Mouse (Mus musculus) MEL (cell line): ENCODE measurements at regions not wholly inside any gene's neighbourhood (a gene's known extent, or its start where the extent isn't known, plus 50 kb on each side); places are given as distances from the start of the nearest gene placed in this dataset.

Experiments
- DNase-seq: peaks from one replicate; pipeline ENCODE4 v3.0.0; 2011; ENCODE audit warnings: low read depth, low spot score
- H3K27ac ChIP-seq: 2 replicates; pipeline ENCODE4 v1.5.1; 2012; ENCODE audit warnings: low read depth, mild to moderate bottlenecking, control low read depth, low read length, moderate library complexity; ENCODE audit not compliant: control insufficient read depth
- H3K27me3 ChIP-seq, 2 experiments: fragments of 150-350 bp in 1 of 2; sonication (generic) in 1 of 2; 2 replicates each; pipeline ENCODE4 v1.6.1; 2012; ENCODE audit warnings: low read length in 2 of 2, mild to moderate bottlenecking in 2 of 2, improper control_type of control experiment in 1 of 2, moderate library complexity in 1 of 2; ENCODE audit not compliant: insufficient read depth in 2 of 2, control insufficient read depth in 1 of 2
- H3K36me3 ChIP-seq, 2 experiments: 2 replicates each; pipeline ENCODE4 v1.6.1; 2012 to 2014; ENCODE audit warnings: low read length in 2 of 2, improper control_type of control experiment in 1 of 2, inconsistent platforms in 1 of 2, mild to moderate bottlenecking in 1 of 2; ENCODE audit not compliant: insufficient read depth in 2 of 2, control insufficient read depth in 1 of 2
- H3K4me1 ChIP-seq, 2 experiments: fragments of 150-350 bp in 1 of 2; sonication (generic) in 1 of 2; 2 replicates each; pipeline ENCODE4 v1.6.1; 2012; ENCODE audit warnings: low read length in 2 of 2, improper control_type of control experiment in 1 of 2, mild to moderate bottlenecking in 1 of 2; ENCODE audit not compliant: insufficient read depth in 2 of 2, control insufficient read depth in 1 of 2
- H3K4me3 ChIP-seq, 2 experiments: fragments of 150-350 bp in 1 of 2; sonication (generic) in 1 of 2; 2 replicates each; pipeline ENCODE4 v1.5.1; 2012; ENCODE audit warnings: low read depth in 2 of 2, low read length in 2 of 2, mild to moderate bottlenecking in 2 of 2, moderate library complexity in 2 of 2, control low read depth in 1 of 2, improper control_type of control experiment in 1 of 2; ENCODE audit not compliant: control insufficient read depth in 1 of 2, insufficient read depth in 1 of 2
- H3K79me2 ChIP-seq: 2 replicates; pipeline ENCODE4 v1.6.1; 2012; ENCODE audit warnings: mild to moderate bottlenecking, low read length, moderate library complexity; ENCODE audit not compliant: control insufficient read depth, poor library complexity, insufficient read depth
- H3K9ac ChIP-seq: 2 replicates; pipeline ENCODE4 v1.6.1; 2012; ENCODE audit warnings: low read depth, mild to moderate bottlenecking, control low read depth, low read length, moderate library complexity; ENCODE audit not compliant: control insufficient read depth, poor library complexity, severe bottlenecking
- H3K9me3 ChIP-seq: fragments of 150-350 bp; sonication (generic); replicated peaks from 2 replicates; pipeline ENCODE4 v1.6.1; 2012; ENCODE audit warnings: mild to moderate bottlenecking, low read length, improper control_type of control experiment, moderate library complexity; ENCODE audit not compliant: insufficient read depth
- CTCF ChIP-seq, 3 experiments: IDR thresholded peaks in 2 of 3; conservative IDR thresholded peaks in 1 of 3; 2 replicates each; pipeline ENCODE4 v1.5.1; 2011 to 2012; ENCODE audit warnings: low read length in 3 of 3, low read depth in 2 of 3, mild to moderate bottlenecking in 2 of 3, improper control_type of control experiment in 1 of 3, inconsistent platforms in 1 of 3, mixed read lengths in 1 of 3, moderate library complexity in 1 of 3; ENCODE audit not compliant: control insufficient read depth in 1 of 3, insufficient read depth in 1 of 3, poor library complexity in 1 of 3, severe bottlenecking in 1 of 3
- E2F4 ChIP-seq: IDR thresholded peaks from 2 replicates; pipeline ENCODE4 v1.6.1; 2011; ENCODE audit warnings: low read depth, low read length, improper control_type of control experiment, borderline replicate concordance
- EP300 ChIP-seq, 2 experiments: IDR thresholded peaks; 2 replicates each; pipeline ENCODE4 v1.6.1; 2011; ENCODE audit warnings: improper control_type of control experiment in 2 of 2, low read length in 2 of 2, low read depth in 1 of 2, mild to moderate bottlenecking in 1 of 2
- ETS1 ChIP-seq: IDR thresholded peaks from 2 replicates; pipeline ENCODE4 v1.6.1; 2012; ENCODE audit warnings: low read depth, mild to moderate bottlenecking, inconsistent platforms, low read length, improper control_type of control experiment, moderate library complexity
- HCFC1 ChIP-seq: IDR thresholded peaks from 2 replicates; pipeline ENCODE4 v1.6.1; 2012; ENCODE audit warnings: low read depth, mild to moderate bottlenecking, inconsistent platforms, low read length, improper control_type of control experiment, moderate library complexity
- KAT2A ChIP-seq: conservative IDR thresholded peaks from 2 replicates; pipeline ENCODE4 v1.6.1; 2012; ENCODE audit warnings: low read depth, low read length, improper control_type of control experiment, inconsistent platforms
- MAX ChIP-seq: IDR thresholded peaks from 2 replicates; pipeline ENCODE4 v1.6.1; 2011; ENCODE audit warnings: low read length, improper control_type of control experiment
- NELFE ChIP-seq: IDR thresholded peaks from 2 replicates; pipeline ENCODE4 v1.6.1; 2011; ENCODE audit warnings: low read depth, low read length, improper control_type of control experiment
- RAD21 ChIP-seq: IDR thresholded peaks from 2 replicates; pipeline ENCODE4 v1.6.1; 2011; ENCODE audit warnings: mild to moderate bottlenecking, low read depth, low read length, improper control_type of control experiment
- RCOR1 ChIP-seq: IDR thresholded peaks from 2 replicates; pipeline ENCODE4 v1.6.1; 2012; ENCODE audit warnings: low read depth, mild to moderate bottlenecking, inconsistent platforms, low read length, improper control_type of control experiment
- SIN3A ChIP-seq: IDR thresholded peaks from 2 replicates; pipeline ENCODE4 v1.6.1; 2012; ENCODE audit warnings: low read length, improper control_type of control experiment, inconsistent platforms
- SMC3 ChIP-seq: IDR thresholded peaks from 2 replicates; pipeline ENCODE4 v1.6.1; 2011; ENCODE audit warnings: low read depth, low read length, improper control_type of control experiment
- UBTF ChIP-seq: IDR thresholded peaks from 2 replicates; pipeline ENCODE4 v1.6.1; 2012; ENCODE audit warnings: low read depth, mild to moderate bottlenecking, inconsistent platforms, low read length, improper control_type of control experiment, moderate library complexity, borderline replicate concordance; ENCODE audit not compliant: insufficient read depth
- ZC3H11A ChIP-seq: IDR thresholded peaks from 2 replicates; pipeline ENCODE4 v1.6.1; 2012; ENCODE audit warnings: low read depth, mild to moderate bottlenecking, inconsistent platforms, low read length, improper control_type of control experiment
- ZNF384 ChIP-seq: IDR thresholded peaks from 2 replicates; pipeline ENCODE4 v1.6.1; 2012; ENCODE audit warnings: low read depth, mild to moderate bottlenecking, inconsistent platforms, low read length, improper control_type of control experiment

DNA sequence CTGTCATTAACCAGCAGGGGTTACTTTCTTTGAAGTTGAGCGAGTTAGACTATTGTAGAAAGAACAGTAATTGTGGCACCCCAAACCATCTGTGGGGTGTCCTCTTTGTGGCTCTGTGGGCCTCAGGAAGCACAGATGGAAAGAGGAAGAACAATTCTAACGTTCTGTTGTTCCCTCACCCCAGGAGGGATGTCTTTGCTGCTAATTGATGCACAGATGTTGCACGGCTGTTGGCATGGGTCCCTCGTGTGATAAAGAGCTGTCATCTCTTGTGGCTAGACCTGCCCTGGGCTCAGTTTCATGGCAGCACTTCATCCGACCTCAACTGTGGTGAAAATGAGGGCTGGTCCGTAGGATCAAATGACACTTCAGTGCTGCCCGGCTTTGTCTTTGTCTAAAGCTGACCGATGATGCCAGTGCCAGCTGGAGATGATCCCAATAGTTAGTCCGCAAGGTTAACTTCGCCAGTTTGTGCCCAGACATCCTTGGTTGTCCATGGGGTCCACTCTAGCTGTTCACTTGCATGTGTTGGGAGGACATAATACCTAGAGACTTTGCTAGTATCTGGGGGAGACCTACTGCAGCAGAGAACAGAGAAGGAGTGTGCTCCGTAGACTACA lies 241.1 kb upstream of the Cxcr4 start:
- Histone ChIP-seq H3K27ac (no peak overlapping the region), H3K9me3 (no peaks in the 10 kb centered on the region), H3K36me3 (0 out of 4 replicates have a peak, but pooled peaks cover 0 to 2% of the 10 kb centered on the region in 2 experiments), H3K79me2 (no peaks in the 10 kb centered on the region), H3K4me1 (peaks cover 0 to 6% of the 10 kb centered on the region in 2 experiments; a peak in 2 of 4 replicates), H3K4me3 (no peak overlapping the region), H3K27me3 (peaks cover 0 to 4% of the 10 kb centered on the region in 2 experiments; a peak in 2 of 4 replicates), H3K9ac (no peak overlapping the region)
- peak; percentile 59 for DNase-seq
- TF ChIP-seq ETS1 (peak; percentile 19; the same call in 1 of the 2 replicates), ZNF384 (no peak), UBTF (no peak), E2F4 (no peak), EP300 (IDR thresholded peaks at IDR 0.05; ENCODE audit: low read depth in 1 of 2, low read length in 2 of 2) (peak in 1 of 2 experiments; percentile 23; a peak in 1 of 4 replicates), MAX (no peak), RCOR1 (no peak), NELFE (no peak), SMC3 (no peak), HCFC1 (no peak)

DNA sequence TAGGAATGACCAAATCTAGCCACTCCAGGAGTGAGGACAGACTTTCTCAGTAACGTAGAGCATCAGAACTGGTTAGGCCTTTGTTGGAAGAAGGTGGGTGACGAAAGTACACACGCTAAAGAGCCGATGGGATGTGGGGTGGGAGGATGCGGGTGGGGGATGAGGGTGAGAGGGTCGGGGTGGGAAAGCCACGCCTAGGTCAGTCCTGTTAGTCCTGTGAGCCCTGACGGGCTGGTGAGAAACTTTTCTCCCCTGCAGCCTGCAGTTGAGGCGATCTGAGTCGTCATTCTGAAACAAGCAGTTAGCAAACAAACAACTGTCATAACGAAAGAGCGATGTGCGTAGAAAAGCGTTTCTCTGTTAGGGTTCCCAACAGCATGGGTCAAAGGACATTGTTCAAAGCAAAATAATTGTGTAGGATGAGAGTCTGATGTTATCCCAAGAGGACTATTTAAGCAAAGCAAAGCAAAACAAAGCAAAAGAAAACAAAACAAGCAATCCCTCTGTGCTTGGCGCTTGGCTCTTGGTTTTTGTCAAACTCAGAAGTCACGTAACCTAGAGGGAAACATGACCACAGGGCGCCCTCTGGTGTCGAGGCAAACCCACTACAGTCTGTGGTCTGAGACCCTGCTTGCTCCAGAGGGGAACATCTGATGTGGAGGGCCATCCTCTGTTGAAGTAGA lies 240.2 kb upstream of the Cxcr4 start:
- no peak overlapping the region for H3K27ac ChIP-seq
- peaks cover 0 to 6% of the 10 kb centered on the region in 2 experiments; a peak in 2 of 4 replicates for H3K4me1 ChIP-seq
- peak; percentile 38; the same call in 1 of the 2 replicates for TF ChIP-seq SIN3A
- TF ChIP-seq ZC3H11A, result peak; percentile 90
- peak; percentile 71 to 92 (median 92) for TF ChIP-seq CTCF (IDR thresholded peaks at IDR 0.05 in 2 of 3, conservative IDR thresholded peaks at IDR 0.05 in 1 of 3; ENCODE audit: control insufficient read depth in 1 of 3, insufficient read depth in 1 of 3, low read depth in 2 of 3, low read length in 3 of 3, poor library complexity in 1 of 3, severe bottlenecking in 1 of 3)
- TF ChIP-seq KAT2A, result no peak
- no peak for TF ChIP-seq RCOR1
- peak; percentile 91 for TF ChIP-seq SMC3
- peak; percentile 93 for TF ChIP-seq RAD21
- H3K4me3 ChIP-seq, result peak overlapping the region in 1 of 2 experiments; percentile 39; a peak in 1 of 4 replicates
- H3K27me3 ChIP-seq, result peaks cover 0 to 4% of the 10 kb centered on the region in 2 experiments; a peak in 2 of 4 replicates
- 0 out of 4 replicates have a peak, but pooled peaks cover 0 to 2% of the 10 kb centered on the region in 2 experiments for H3K36me3 ChIP-seq
- no peaks in the 10 kb centered on the region for H3K79me2 ChIP-seq
- H3K9ac ChIP-seq, result no peak overlapping the region
- H3K9me3 ChIP-seq, result no peaks in the 10 kb centered on the region
- DNase-seq, result peak; percentile 83
